ENCODE assay signal across 8 mouse cellular contexts in the genomic region with DNA sequence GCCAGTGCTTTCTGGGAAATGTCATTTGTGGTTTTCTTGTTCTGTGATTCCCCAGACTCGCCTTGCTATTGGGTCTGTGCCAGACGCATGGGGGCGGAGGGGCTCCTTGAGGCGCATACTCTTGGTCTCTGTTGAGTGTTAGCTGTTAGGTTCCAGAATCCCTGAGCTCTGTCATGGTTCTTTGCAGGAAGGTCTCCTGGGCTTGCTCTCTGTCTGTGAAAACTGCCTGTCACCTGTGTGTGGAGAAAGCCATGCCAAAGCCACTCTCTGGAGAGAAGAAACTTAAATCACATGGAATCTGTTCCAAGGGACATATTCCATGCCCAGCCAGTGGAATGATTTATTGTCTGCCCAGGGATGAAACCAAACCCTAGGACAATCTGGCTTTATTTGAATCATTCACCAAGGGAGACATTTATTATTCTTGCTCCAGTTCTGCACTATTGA.
DNase-seq lines count a peak whose midpoint lies in the region; ATAC-seq and TF ChIP-seq lines count a peak whose summit lies in the region.

No protein-coding gene starts in this region.

- H3K27ac ChIP-seq in forebrain, embryonic 14.5 days (ENCODE audit: low read depth, low read length), result no peak overlapping the region
- H3K27ac ChIP-seq in forebrain, embryonic 16.5 days (ENCODE audit: low read length), result no peak overlapping the region
- peak overlapping the region; percentile 81 for H3K27ac ChIP-seq in hindbrain, postnatal 0 days
- no peak overlapping the region for H3K27ac ChIP-seq in midbrain, embryonic 14.5 days (replicated peaks; ENCODE audit: low read depth, low read length)

- DNase-seq in forebrain, embryonic 14.5 days (ENCODE audit: low spot score), result peak; percentile 30
- peak; percentile 66 for DNase-seq in MN1 (ENCODE audit: low spot score)
- DNase-seq in cerebellum, postnatal 25 days, result peak; percentile 42 to 51
- peak; percentile 75 for DNase-seq in hindbrain, postnatal 0 days (ENCODE audit: low spot score)
- peak; percentile 8 for DNase-seq in midbrain, embryonic 14.5 days
- no peak for DNase-seq in left cerebral cortex, adult 9 months (ENCODE audit: low spot score in 2 of 2)
- DNase-seq in thymus, postnatal 0 days (ENCODE audit: low spot score), result no peak

- 0 out of 2 replicates have a peak, but pooled peaks cover 3% of the 10 kb centered on the region for H3K9me3 ChIP-seq in forebrain, embryonic 14.5 days (replicated peaks; ENCODE audit: control insufficient read depth, low read length)
- H3K9me3 ChIP-seq in forebrain, embryonic 16.5 days (ENCODE audit: control insufficient read depth, low read length), result no peaks in the 10 kb centered on the region
- H3K9me3 ChIP-seq in hindbrain, postnatal 0 days (ENCODE audit: low read length), result no peaks in the 10 kb centered on the region
- no peaks in the 10 kb centered on the region for H3K9me3 ChIP-seq in midbrain, embryonic 14.5 days (ENCODE audit: control insufficient read depth, low read length)

- H3K4me2 ChIP-seq in forebrain, embryonic 14.5 days (ENCODE audit: low read length), result no peak overlapping the region
- H3K4me2 ChIP-seq in forebrain, embryonic 16.5 days (ENCODE audit: low read length), result no peak overlapping the region
- H3K4me2 ChIP-seq in hindbrain, postnatal 0 days (ENCODE audit: low read depth, low read length), result peak overlapping the region; percentile 39; the same call in 1 of the 2 replicates
- H3K4me2 ChIP-seq in midbrain, embryonic 14.5 days (ENCODE audit: low read length), result no peak overlapping the region

- H3K27me3 ChIP-seq in forebrain, embryonic 14.5 days (replicated peaks; ENCODE audit: control insufficient read depth, insufficient read depth, low read length), result no peaks in the 10 kb centered on the region
- 0 out of 2 replicates have a peak, but pooled peaks cover 3% of the 10 kb centered on the region for H3K27me3 ChIP-seq in forebrain, embryonic 16.5 days (replicated peaks; ENCODE audit: control insufficient read depth, insufficient read depth, low read length)
- no peaks in the 10 kb centered on the region for H3K27me3 ChIP-seq in hindbrain, postnatal 0 days (ENCODE audit: insufficient read depth, low read length)
- H3K27me3 ChIP-seq in midbrain, embryonic 14.5 days (ENCODE audit: control insufficient read depth, insufficient read depth, low read length), result no peaks in the 10 kb centered on the region

- no peaks in the 10 kb centered on the region for H3K36me3 ChIP-seq in forebrain, embryonic 14.5 days (ENCODE audit: control insufficient read depth, insufficient read depth, low read length)
- H3K36me3 ChIP-seq in forebrain, embryonic 16.5 days (ENCODE audit: control insufficient read depth, insufficient read depth), result no peaks in the 10 kb centered on the region
- no peaks in the 10 kb centered on the region for H3K36me3 ChIP-seq in hindbrain, postnatal 0 days (ENCODE audit: insufficient read depth, low read length)
- no peaks in the 10 kb centered on the region for H3K36me3 ChIP-seq in midbrain, embryonic 14.5 days (ENCODE audit: control insufficient read depth, insufficient read depth, low read length)

- H3K4me3 ChIP-seq in forebrain, embryonic 14.5 days (ENCODE audit: low read depth, low read length), result no peak overlapping the region
- H3K4me3 ChIP-seq in forebrain, embryonic 16.5 days (replicated peaks; ENCODE audit: low read length), result no peak overlapping the region
- H3K4me3 ChIP-seq in hindbrain, postnatal 0 days (ENCODE audit: low read length), result no peak overlapping the region
- no peak overlapping the region for H3K4me3 ChIP-seq in midbrain, embryonic 14.5 days (replicated peaks; ENCODE audit: low read depth, low read length)

- no peak overlapping the region for H3K9ac ChIP-seq in forebrain, embryonic 14.5 days (ENCODE audit: low read length)
- no peak overlapping the region for H3K9ac ChIP-seq in forebrain, embryonic 16.5 days (replicated peaks; ENCODE audit: low read depth, low read length)
- H3K9ac ChIP-seq in hindbrain, postnatal 0 days (replicated peaks; ENCODE audit: low read length), result no peak overlapping the region
- H3K9ac ChIP-seq in midbrain, embryonic 14.5 days (replicated peaks; ENCODE audit: low read length), result no peak overlapping the region

- TF ChIP-seq CTCF in hindbrain, postnatal 0 days (IDR thresholded peaks at IDR 0.05; ENCODE audit: low read depth), result no peak

- peaks cover 10% of the 10 kb centered on the region; the same call in 1 of the 2 replicates for H3K4me1 ChIP-seq in forebrain, embryonic 14.5 days (ENCODE audit: control insufficient read depth, insufficient read depth, low read length)
- H3K4me1 ChIP-seq in forebrain, embryonic 16.5 days (replicated peaks; ENCODE audit: control insufficient read depth, insufficient read depth, low read length), result peaks cover 10% of the 10 kb centered on the region
- peaks cover 9% of the 10 kb centered on the region for H3K4me1 ChIP-seq in hindbrain, postnatal 0 days (ENCODE audit: insufficient read depth, low read length)
- H3K4me1 ChIP-seq in midbrain, embryonic 14.5 days (ENCODE audit: control insufficient read depth, insufficient read depth, low read length), result peaks cover 13% of the 10 kb centered on the region

- no peak for ATAC-seq in forebrain, embryonic 14.5 days
- no peak for ATAC-seq in forebrain, embryonic 16.5 days
- peak; percentile 76 for ATAC-seq in hindbrain, postnatal 0 days
- no peak for ATAC-seq in midbrain, embryonic 14.5 days (ENCODE audit: low FRiP score, low TSS enrichment)

- WGBS in forebrain, embryonic 14.5 days, result 46% methylated on average over 4 of the region's 4 CpGs
- 58% methylated on average over 4 of the region's 4 CpGs for WGBS in forebrain, embryonic 16.5 days
- WGBS in hindbrain, postnatal 0 days, result 38% methylated on average over 4 of the region's 4 CpGs
- 59% methylated on average over 4 of the region's 4 CpGs for WGBS in midbrain, embryonic 14.5 days

Comparison
In these comparisons a context has a peak if more than half of its experiments do, and no peak if none do; other contexts are left out.
1. DNase-seq: peak in forebrain, embryonic 14.5 days (single experiment), MN1 (single experiment), cerebellum, postnatal 25 days (2 of 2), hindbrain, postnatal 0 days (single experiment) and midbrain, embryonic 14.5 days (single experiment); none in left cerebral cortex, adult 9 months (0 of 2) and thymus, postnatal 0 days (single experiment).